Mouse (Mus musculus) mouse embryonic stem cell (cell line): ENCODE measurements around the gene Dusp5.

ENCODE experiments used
- in situ Hi-C, 2 experiments: fragments of 300-500 bp; cut with MboI; formaldehyde crosslinking; loops; 1 replicate in 1 of 2; 3 replicates in 1 of 2; pipeline ENCODE4 v1.14.3; 2019 to 2020; ENCODE audit warnings: low sequenced_read_pairs in 2 of 2, low pct_unique_long_range_greater_than_20kb in 1 of 2, mixed read lengths in 1 of 2; ENCODE audit not compliant: unreplicated experiment in 1 of 2

Dusp5 gene

DNA sequence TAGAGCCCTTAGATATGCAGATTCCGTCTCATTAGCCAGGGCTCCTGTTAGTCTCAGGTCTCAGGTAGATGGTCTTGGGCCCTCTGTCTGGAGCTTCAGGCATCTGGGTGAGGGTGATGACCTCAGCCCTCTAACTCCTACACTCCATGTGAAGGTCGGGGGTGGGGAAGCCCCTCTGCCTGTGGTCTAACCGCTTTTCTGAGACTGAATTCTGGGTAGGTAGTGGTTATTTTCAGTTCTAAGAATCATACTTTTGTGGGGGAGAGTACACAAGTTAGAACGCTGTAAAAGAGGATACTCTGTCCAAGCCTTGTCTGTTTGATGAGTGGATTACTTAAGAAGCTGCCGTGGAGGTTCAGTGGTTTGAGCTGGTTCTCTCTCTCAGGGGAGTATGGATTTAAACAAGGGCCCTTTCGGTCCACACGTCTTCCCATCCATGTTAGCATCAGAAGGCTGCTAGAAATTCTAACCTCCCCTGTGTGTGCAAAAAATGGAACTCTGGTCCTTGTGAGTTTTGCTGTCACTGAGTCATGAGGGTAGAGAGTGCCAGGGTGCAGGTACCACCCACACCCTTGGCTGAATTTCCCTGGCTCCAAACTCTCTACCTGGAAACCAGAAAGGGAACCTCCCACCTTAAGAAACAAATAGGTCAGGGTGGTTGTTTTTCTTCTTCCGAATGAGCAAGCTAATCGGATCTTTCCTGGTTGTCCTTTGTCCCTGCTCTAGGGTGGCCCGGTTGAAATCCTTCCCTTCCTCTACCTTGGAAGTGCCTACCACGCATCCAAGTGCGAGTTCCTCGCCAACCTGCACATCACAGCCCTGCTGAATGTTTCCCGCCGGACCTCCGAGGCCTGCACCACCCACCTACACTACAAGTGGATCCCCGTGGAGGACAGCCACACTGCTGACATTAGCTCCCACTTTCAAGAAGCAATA, 8.1 kb downstream of the Dusp5 start:
- in situ Hi-C loops = no loop called here

GRCm38 (mm10) chr19:53538024-53538423, 9.1 kb downstream of the Dusp5 start:
- in situ Hi-C loops = no loop called here

- in situ Hi-C loops = no loop called here
Observed at GRCm38 (mm10) chr19:53538796-53539195, 9.9 kb downstream of the Dusp5 start.

DNA sequence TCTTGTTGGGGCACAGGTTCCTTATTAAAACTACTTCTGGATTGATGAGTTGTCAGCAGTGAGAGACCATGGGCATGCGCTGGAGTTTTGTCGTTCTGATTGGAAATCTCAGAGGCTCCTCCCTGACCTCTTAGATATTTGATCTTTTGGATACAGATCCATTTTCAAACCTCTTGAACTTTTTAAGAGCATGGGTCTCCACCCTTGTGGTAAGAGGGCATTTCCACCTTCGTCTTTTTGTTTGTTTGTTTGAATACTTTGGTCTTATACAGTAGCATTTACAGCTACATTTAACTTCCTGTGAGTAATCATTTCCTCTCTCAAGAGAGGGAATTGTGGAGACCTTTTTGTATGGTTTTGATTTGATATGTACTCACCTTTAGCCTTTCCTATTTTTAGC, 10.4 kb downstream of the Dusp5 start:
- in situ Hi-C loops = no loop called here

DNA sequence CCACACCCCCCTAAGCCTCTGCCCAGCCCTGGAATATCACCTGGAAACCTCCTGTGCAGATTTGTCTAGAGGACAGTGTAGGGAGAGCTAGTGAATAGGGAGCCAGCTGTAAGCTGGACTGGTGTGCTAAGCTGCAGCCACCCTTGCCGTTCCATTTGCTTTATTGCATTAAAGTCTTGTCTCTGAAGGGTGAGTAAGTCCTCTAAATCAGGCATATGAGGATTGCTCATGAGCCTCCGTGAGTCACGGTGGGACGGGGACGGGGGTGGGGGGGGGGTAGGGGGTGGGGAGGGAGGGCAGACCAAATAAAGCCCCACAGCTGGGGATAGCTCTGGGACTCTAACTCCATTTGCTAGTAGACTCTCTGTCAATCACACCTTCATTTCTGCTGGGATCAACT, 14.7 kb downstream of the Dusp5 start:
- in situ Hi-C loops = no loop called here

GRCm38 (mm10) chr19:53544923-53545561, 16.1 kb downstream of the Dusp5 start:
- in situ Hi-C loops = no loop called here

GRCm38 (mm10) chr19:53547597-53547996, 18.7 kb downstream of the Dusp5 start:
- in situ Hi-C loops = no loop called here

GRCm38 (mm10) chr19:53550972-53551371, 22.1 kb downstream of the Dusp5 start:
- in situ Hi-C loops = no loop called here

GRCm38 (mm10) chr19:53552216-53552786, 23.4 kb downstream of the Dusp5 start:
- in situ Hi-C loops = no loop called here

- in situ Hi-C loops = no loop called here
Observed at GRCm38 (mm10) chr19:53552795-53553194, 23.9 kb downstream of the Dusp5 start.

DNA sequence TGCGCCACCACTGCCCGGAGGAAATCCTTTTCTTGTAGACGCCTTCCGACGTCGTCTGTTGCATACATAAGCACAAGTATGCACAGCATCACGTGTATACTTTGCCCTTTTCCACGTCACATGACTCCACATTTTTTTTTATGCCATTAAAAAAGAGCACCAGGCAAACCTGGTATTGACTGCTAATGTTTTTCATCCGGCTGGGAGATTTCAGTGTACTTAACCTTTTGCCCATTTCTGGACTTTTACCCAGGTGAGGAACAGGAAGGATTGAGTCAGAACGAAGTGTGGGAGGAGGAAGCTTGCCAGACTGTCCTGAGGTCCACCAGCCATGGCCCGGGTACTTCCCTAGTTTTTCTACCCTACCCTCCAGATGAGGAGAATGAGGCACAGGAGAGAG, 25.5 kb downstream of the Dusp5 start:
- in situ Hi-C loops = no loop called here

DNA sequence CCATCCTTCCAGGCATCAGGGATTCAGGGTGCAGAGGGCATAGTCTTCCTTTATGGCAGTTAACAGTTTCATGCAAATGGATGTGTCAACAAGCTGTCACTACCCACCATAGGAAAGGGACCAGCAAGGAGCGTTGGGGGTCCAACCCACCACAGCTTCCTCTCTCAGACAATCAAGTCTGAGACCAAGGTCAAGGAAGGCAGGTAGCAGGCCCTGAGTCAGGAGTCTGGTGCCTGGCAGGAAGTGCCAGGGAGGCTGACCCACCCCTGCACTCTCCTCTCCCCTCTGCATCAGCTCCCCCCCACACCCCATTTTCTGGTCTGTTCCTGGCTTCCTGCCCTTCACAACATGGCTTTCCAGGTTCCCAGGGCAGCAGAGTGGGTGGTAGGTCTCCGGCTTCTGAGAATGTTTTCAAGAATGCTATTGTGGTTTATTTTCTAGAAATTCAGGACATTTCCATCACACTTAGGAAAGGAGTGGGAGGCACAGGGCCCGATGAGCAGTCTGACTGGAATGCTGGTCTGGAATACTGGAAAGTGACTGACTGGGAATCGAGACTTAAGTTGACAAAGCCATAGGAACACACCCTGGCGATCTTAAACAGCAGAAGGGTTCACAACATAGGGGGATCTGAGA, 26.2 kb downstream of the Dusp5 start:
- in situ Hi-C loops = no loop called here

- in situ Hi-C loops = no loop called here
Observed at GRCm38 (mm10) chr19:53556841-53557240, 27.9 kb downstream of the Dusp5 start.

DNA sequence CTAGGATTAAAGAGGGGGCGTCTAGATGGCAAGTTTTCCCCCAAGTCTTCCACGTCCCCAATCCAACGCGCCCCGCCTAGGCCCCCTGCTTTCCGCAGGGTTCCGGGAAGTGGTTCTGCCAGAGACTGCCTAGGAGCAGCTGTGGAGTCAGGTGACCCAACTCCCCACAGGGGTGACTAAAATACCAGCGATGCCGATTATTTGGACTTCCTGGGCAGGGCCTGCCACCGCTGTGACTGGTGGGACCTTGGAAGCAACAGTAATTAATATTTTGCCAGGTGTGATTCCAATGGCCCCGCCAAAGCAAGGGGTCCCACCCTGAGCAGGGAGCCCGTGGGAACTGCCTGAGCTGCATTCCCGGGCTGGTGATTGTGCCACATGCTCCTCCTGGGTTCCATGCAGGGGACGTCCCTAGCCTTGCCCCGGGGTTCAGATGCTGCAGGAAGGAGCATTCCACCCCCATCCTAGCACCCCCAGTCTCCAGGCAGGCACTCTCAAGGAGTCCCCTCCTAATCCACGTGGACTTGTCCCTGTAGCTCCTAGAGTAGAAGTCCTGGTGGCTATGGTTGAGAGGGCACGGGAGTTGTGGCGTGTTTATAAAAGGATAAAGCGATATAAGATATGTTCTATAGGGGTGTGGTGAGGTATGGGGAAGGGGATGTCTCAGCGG, 28.5 kb downstream of the Dusp5 start:
- in situ Hi-C loops = no loop called here

- in situ Hi-C loops = no loop called here
Observed at GRCm38 (mm10) chr19:53560436-53560835, 31.5 kb downstream of the Dusp5 start.

- in situ Hi-C loops = no loop called here
Observed at GRCm38 (mm10) chr19:53564174-53564573, 35.3 kb downstream of the Dusp5 start.

DNA sequence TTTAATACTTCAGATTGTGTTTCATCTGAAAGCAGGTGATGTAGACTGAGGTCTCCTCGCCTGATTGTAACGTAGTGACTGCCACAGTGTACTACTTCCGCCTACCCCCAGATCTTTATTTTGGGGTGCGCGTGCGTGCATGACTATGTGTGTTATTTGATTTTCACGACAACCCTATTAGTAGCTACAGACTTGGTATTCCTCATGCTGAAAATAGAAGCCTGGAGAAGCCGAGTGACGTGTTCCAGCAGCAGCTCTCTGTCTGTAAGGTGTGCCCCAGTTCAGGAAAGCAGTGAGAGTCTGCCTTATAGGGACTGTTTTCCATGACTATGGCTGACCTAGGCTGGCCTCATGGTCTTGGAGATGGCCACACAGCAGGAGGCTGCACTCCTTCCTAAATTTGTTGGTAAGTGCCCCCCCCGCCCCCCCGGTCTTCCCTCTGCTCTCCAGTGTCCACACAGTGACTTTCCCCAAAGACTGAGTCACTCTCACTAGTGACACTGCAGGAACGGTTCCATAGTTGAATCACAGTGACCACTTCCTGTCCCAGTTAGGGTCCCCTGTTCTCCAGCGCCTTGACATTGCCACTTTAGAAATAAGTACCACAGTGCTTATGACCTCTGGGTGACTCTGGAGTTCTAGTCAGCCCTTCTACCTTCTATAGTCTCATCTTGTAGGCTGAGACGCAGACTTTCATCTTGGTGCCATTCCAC, 36.8 kb downstream of the Dusp5 start:
- in situ Hi-C loops = no loop called here

GRCm38 (mm10) chr19:53567864-53568263, 39.0 kb downstream of the Dusp5 start:
- in situ Hi-C loops = no loop called here
